Mouse (Mus musculus) thymus, postnatal 10 days (tissue): Measurements from ENCODE around the gene Cuedc2.

Experiments used
- DNase-seq, 2 experiments: peaks; one replicate each; pipeline ENCODE4 v3.0.0; 2021; ENCODE audit warnings: low spot score in 2 of 2

Cuedc2 gene

GRCm38 (mm10) chr19:46306751-46307289 is 31.7 kb downstream of the Cuedc2 start:
- DNase-seq = no peak

GRCm38 (mm10) chr19:46306268-46306610 is 32.3 kb downstream of the Cuedc2 start:
- no peak for DNase-seq

GRCm38 (mm10) chr19:46305432-46306267 is 32.9 kb downstream of the Cuedc2 start:
- peak; percentile 82 to 88 for DNase-seq

- DNase-seq = no peak
Observed at GRCm38 (mm10) chr19:46304908-46305333, 33.6 kb downstream of the Cuedc2 start.

GRCm38 (mm10) chr19:46304216-46304841 is 34.2 kb downstream of the Cuedc2 start, which contains the start of gene Nfkb2:
TSS of gene Nfkb2 (plus strand) at chr19:46304320.
- peak; percentile 76 to 79 for DNase-seq

GRCm38 (mm10) chr19:46303251-46304215 is 35.0 kb downstream of the Cuedc2 start:
- DNase-seq = no peak

GRCm38 (mm10) chr19:46302551-46302950 is 36.0 kb downstream of the Cuedc2 start:
- no peak for DNase-seq

- DNase-seq = no peak
Observed at GRCm38 (mm10) chr19:46300294-46301045, 38.0 kb downstream of the Cuedc2 start.

- no peak for DNase-seq
Observed at GRCm38 (mm10) chr19:46296938-46297337, 41.6 kb downstream of the Cuedc2 start.

GRCm38 (mm10) chr19:46290535-46291105 is 47.9 kb downstream of the Cuedc2 start:
- DNase-seq = no peak

- no peak for DNase-seq
Observed at GRCm38 (mm10) chr19:46287566-46287965, 50.9 kb downstream of the Cuedc2 start.

- DNase-seq = no peak
Observed at GRCm38 (mm10) chr19:46286926-46287325, 51.6 kb downstream of the Cuedc2 start.

- no peak for DNase-seq
Observed at GRCm38 (mm10) chr19:46286047-46286446, 52.5 kb downstream of the Cuedc2 start.

- DNase-seq = no peak
Observed at GRCm38 (mm10) chr19:46285631-46286030, 52.9 kb downstream of the Cuedc2 start.

GRCm38 (mm10) chr19:46284686-46285085 is 53.8 kb downstream of the Cuedc2 start:
- DNase-seq = no peak

- peak; percentile 25 to 33 for DNase-seq
Observed at GRCm38 (mm10) chr19:46282081-46282849, 56.2 kb downstream of the Cuedc2 start.
